Mouse (Mus musculus): Measurements from ENCODE around the gene Adgrl3. TPM values are rescaled to one million over a fixed set of nuclear protein-coding genes. Genes with fewer than 3 reads are reported as not detected.

Adgrl3 gene
- polyA plus RNA-seq, 1 experiment from 2014 or later = 20.4 TPM

- ATAC-seq (replicated peaks; ENCODE audit: low FRiP score) = no peak
- Histone ChIP-seq H3K36me3 (no peaks in the 10 kb centered on the region), H3K9ac (no peak overlapping the region), H3K27me3 (no peaks in the 10 kb centered on the region), H3K27ac (no peak overlapping the region), H3K4me1 (0 out of 2 replicates have a peak, but pooled peaks cover 2% of the 10 kb centered on the region), H3K9me3 (replicated peaks) (no peaks in the 10 kb centered on the region), H3K4me2 (no peak overlapping the region), H3K4me3 (replicated peaks) (no peak overlapping the region)
- 49% methylated on average over 3 of the region's 3 CpGs for WGBS
Measured at GRCm38 (mm10) chr5:81591481-81591880, 571.5 kb downstream of the Adgrl3 start.

GRCm38 (mm10) chr5:81593396-81593995 is 573.6 kb downstream of the Adgrl3 start:
- H3K4me2 ChIP-seq = no peak overlapping the region
- no peak overlapping the region for H3K27ac ChIP-seq
- H3K9me3 ChIP-seq (replicated peaks) = no peaks in the 10 kb centered on the region
- 0 out of 2 replicates have a peak, but pooled peaks cover 2% of the 10 kb centered on the region for H3K4me1 ChIP-seq
- H3K36me3 ChIP-seq = no peaks in the 10 kb centered on the region
- no peak overlapping the region for H3K4me3 ChIP-seq (replicated peaks)
- H3K27me3 ChIP-seq = no peaks in the 10 kb centered on the region
- H3K9ac ChIP-seq = no peak overlapping the region
- WGBS = 93% methylated on average over 1 of the region's 1 CpGs
- ATAC-seq (replicated peaks; ENCODE audit: low FRiP score) = no peak

GRCm38 (mm10) chr5:81598041-81598440 is 578.1 kb downstream of the Adgrl3 start:
- no peak overlapping the region for H3K9ac ChIP-seq
- H3K4me2 ChIP-seq = no peak overlapping the region
- no peaks in the 10 kb centered on the region for H3K36me3 ChIP-seq
- H3K4me1 ChIP-seq = no peaks in the 10 kb centered on the region
- no peaks in the 10 kb centered on the region for H3K9me3 ChIP-seq (replicated peaks)
- ATAC-seq (replicated peaks; ENCODE audit: low FRiP score) = no peak
- no peak overlapping the region for H3K4me3 ChIP-seq (replicated peaks)
- no peaks in the 10 kb centered on the region for H3K27me3 ChIP-seq
- 40% methylated on average over 6 of the region's 6 CpGs for WGBS
- no peak overlapping the region for H3K27ac ChIP-seq

- no peaks in the 10 kb centered on the region for H3K4me1 ChIP-seq
- no peaks in the 10 kb centered on the region for H3K36me3 ChIP-seq
- H3K4me2 ChIP-seq = no peak overlapping the region
- H3K4me3 ChIP-seq (replicated peaks) = no peak overlapping the region
- no peaks in the 10 kb centered on the region for H3K9me3 ChIP-seq (replicated peaks)
- no peak for ATAC-seq (replicated peaks; ENCODE audit: low FRiP score)
- H3K27ac ChIP-seq = no peak overlapping the region
- no peaks in the 10 kb centered on the region for H3K27me3 ChIP-seq
- WGBS = 91% methylated on average over 4 of the region's 4 CpGs
- H3K9ac ChIP-seq = no peak overlapping the region
Measured at GRCm38 (mm10) chr5:81602889-81603288, 583.0 kb downstream of the Adgrl3 start.

GRCm38 (mm10) chr5:81605646-81606045 is 585.7 kb downstream of the Adgrl3 start:
- Histone ChIP-seq H3K27ac (no peak overlapping the region), H3K4me1 (no peaks in the 10 kb centered on the region), H3K36me3 (no peaks in the 10 kb centered on the region), H3K4me2 (no peak overlapping the region), H3K9me3 (replicated peaks) (no peaks in the 10 kb centered on the region), H3K27me3 (no peaks in the 10 kb centered on the region), H3K4me3 (replicated peaks) (no peak overlapping the region), H3K9ac (no peak overlapping the region)
- ATAC-seq (replicated peaks; ENCODE audit: low FRiP score) = no peak
- WGBS = 76% methylated on average over 1 of the region's 1 CpGs

- ATAC-seq (replicated peaks; ENCODE audit: low FRiP score) = no peak
- Histone ChIP-seq H3K4me1 (no peaks in the 10 kb centered on the region), H3K9ac (no peak overlapping the region), H3K36me3 (no peaks in the 10 kb centered on the region), H3K9me3 (replicated peaks) (no peaks in the 10 kb centered on the region), H3K27ac (no peak overlapping the region), H3K27me3 (no peaks in the 10 kb centered on the region), H3K4me3 (replicated peaks) (no peak overlapping the region), H3K4me2 (no peak overlapping the region)
- WGBS = 68% methylated on average over 5 of the region's 5 CpGs
Measured at GRCm38 (mm10) chr5:81610223-81610622, 590.3 kb downstream of the Adgrl3 start.

- H3K9ac ChIP-seq = no peak overlapping the region
- H3K4me1 ChIP-seq = no peaks in the 10 kb centered on the region
- H3K9me3 ChIP-seq (replicated peaks) = no peaks in the 10 kb centered on the region
- H3K4me2 ChIP-seq = no peak overlapping the region
- no peaks in the 10 kb centered on the region for H3K36me3 ChIP-seq
- WGBS = 51% methylated on average over 4 of the region's 4 CpGs
- H3K4me3 ChIP-seq (replicated peaks) = no peak overlapping the region
- no peak overlapping the region for H3K27ac ChIP-seq
- ATAC-seq (replicated peaks; ENCODE audit: low FRiP score) = no peak
- H3K27me3 ChIP-seq = no peaks in the 10 kb centered on the region
Measured at GRCm38 (mm10) chr5:81614674-81615073, 594.7 kb downstream of the Adgrl3 start.

- H3K4me1 ChIP-seq = no peaks in the 10 kb centered on the region
- H3K9me3 ChIP-seq (replicated peaks) = no peaks in the 10 kb centered on the region
- no peak overlapping the region for H3K9ac ChIP-seq
- no peak overlapping the region for H3K4me2 ChIP-seq
- H3K27ac ChIP-seq = no peak overlapping the region
- 78% methylated on average over 5 of the region's 5 CpGs for WGBS
- H3K27me3 ChIP-seq = no peaks in the 10 kb centered on the region
- H3K4me3 ChIP-seq (replicated peaks) = no peak overlapping the region
- H3K36me3 ChIP-seq = no peaks in the 10 kb centered on the region
- no peak for ATAC-seq (replicated peaks; ENCODE audit: low FRiP score)
Measured at GRCm38 (mm10) chr5:81621106-81621505, 601.2 kb downstream of the Adgrl3 start.

- Histone ChIP-seq H3K9me3 (replicated peaks) (no peaks in the 10 kb centered on the region), H3K27ac (no peak overlapping the region), H3K4me2 (no peak overlapping the region), H3K27me3 (no peaks in the 10 kb centered on the region), H3K4me1 (no peaks in the 10 kb centered on the region), H3K9ac (no peak overlapping the region), H3K4me3 (replicated peaks) (no peak overlapping the region), H3K36me3 (no peaks in the 10 kb centered on the region)
- ATAC-seq (replicated peaks; ENCODE audit: low FRiP score) = no peak
- WGBS = 75% methylated on average over 3 of the region's 3 CpGs
Measured at GRCm38 (mm10) chr5:81621715-81622114, 601.8 kb downstream of the Adgrl3 start.

GRCm38 (mm10) chr5:81623846-81624245 is 603.9 kb downstream of the Adgrl3 start:
- Histone ChIP-seq H3K4me3 (replicated peaks) (no peak overlapping the region), H3K27ac (no peak overlapping the region), H3K4me1 (no peaks in the 10 kb centered on the region), H3K9ac (no peak overlapping the region), H3K27me3 (no peaks in the 10 kb centered on the region), H3K4me2 (no peak overlapping the region), H3K36me3 (no peaks in the 10 kb centered on the region), H3K9me3 (replicated peaks) (no peaks in the 10 kb centered on the region)
- no peak for ATAC-seq (replicated peaks; ENCODE audit: low FRiP score)
- 31% methylated on average over 1 of the region's 1 CpGs for WGBS

- Histone ChIP-seq H3K27me3 (no peaks in the 10 kb centered on the region), H3K4me2 (no peak overlapping the region), H3K27ac (no peak overlapping the region), H3K36me3 (no peaks in the 10 kb centered on the region), H3K9me3 (replicated peaks) (no peaks in the 10 kb centered on the region), H3K4me1 (no peaks in the 10 kb centered on the region), H3K9ac (no peak overlapping the region), H3K4me3 (replicated peaks) (no peak overlapping the region)
- 73% methylated on average over 2 of the region's 2 CpGs for WGBS
- no peak for ATAC-seq (replicated peaks; ENCODE audit: low FRiP score)
Measured at GRCm38 (mm10) chr5:81636169-81636568, 616.2 kb downstream of the Adgrl3 start.

- Histone ChIP-seq H3K4me3 (replicated peaks) (no peak overlapping the region), H3K9me3 (replicated peaks) (no peaks in the 10 kb centered on the region), H3K4me2 (no peak overlapping the region), H3K27ac (no peak overlapping the region), H3K36me3 (no peaks in the 10 kb centered on the region), H3K9ac (no peak overlapping the region), H3K4me1 (no peaks in the 10 kb centered on the region), H3K27me3 (no peaks in the 10 kb centered on the region)
- ATAC-seq (replicated peaks; ENCODE audit: low FRiP score) = no peak
- WGBS = 89% methylated on average over 2 of the region's 2 CpGs
Measured at GRCm38 (mm10) chr5:81638422-81638821, 618.5 kb downstream of the Adgrl3 start.

GRCm38 (mm10) chr5:81640118-81640517 is 620.2 kb downstream of the Adgrl3 start:
- H3K9ac ChIP-seq = no peak overlapping the region
- no peak overlapping the region for H3K27ac ChIP-seq
- H3K9me3 ChIP-seq (replicated peaks) = no peaks in the 10 kb centered on the region
- no peak for ATAC-seq (replicated peaks; ENCODE audit: low FRiP score)
- H3K4me2 ChIP-seq = no peak overlapping the region
- no peaks in the 10 kb centered on the region for H3K36me3 ChIP-seq
- H3K27me3 ChIP-seq = no peaks in the 10 kb centered on the region
- WGBS = 73% methylated on average over 4 of the region's 4 CpGs
- no peak overlapping the region for H3K4me3 ChIP-seq (replicated peaks)
- H3K4me1 ChIP-seq = no peaks in the 10 kb centered on the region

Measured in kidney, embryonic 15.5 days (tissue).